Mouse (Mus musculus) stomach, postnatal 0 days (tissue): ENCODE measurements around the gene Mast4.

Source experiments
- CTCF ChIP-seq: IDR thresholded peaks from 2 replicates; pipeline ENCODE4 v1.5.1; 2016; ENCODE audit warnings: antibody characterized with exemption, low read depth, mild to moderate bottlenecking, moderate library complexity
- EP300 ChIP-seq: optimal IDR thresholded peaks from 2 replicates; pipeline ENCODE3; 2016; ENCODE audit warnings: antibody characterized with exemption

- TF ChIP-seq CTCF (no peak), EP300 (no peak)
Observed at GRCm38 (mm10) chr13:102895894-102896293, 438.4 kb downstream of the Mast4 start.
